Mouse (Mus musculus): ENCODE measurements around the gene Atp5c1.

DNA sequence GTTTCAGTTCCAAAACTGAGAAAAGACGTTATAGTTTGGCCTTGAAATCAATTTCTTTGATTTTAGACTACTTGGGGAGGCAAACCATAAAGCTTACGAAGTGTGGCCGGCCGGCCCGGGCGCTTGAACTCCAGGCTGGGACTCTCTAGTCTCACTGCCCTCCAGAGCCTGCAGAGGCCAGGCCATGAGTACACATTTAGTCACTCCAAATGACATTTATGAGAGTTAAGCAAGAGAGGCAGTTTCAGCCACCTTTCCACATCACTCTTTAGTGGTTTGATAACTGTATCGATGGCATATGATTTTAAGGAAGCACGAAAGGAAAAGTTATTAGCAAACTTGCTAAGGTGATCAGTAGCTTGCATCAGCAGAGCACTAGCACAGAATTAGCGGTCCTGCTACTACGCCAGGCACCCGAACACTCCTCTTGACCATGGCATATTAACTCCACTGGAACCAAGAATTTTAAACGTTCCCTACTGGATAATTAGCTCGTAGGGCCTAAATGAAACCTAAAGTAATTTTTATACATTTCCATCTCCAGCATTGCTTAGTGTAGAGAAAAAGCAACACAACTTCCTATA is 70.5 kb downstream of the Atp5c1 start:
- TF ChIP-seq CTCF (IDR thresholded peaks at IDR 0.05; ENCODE audit: low read depth): no peak
- TF ChIP-seq EP300 (IDR thresholded peaks at IDR 0.05; ENCODE audit: low read depth): no peak

All from liver, embryonic 14.5 days (tissue).